In genomic region chr1:164959160-164959559, GRCm38 (mm10) we compare ENCODE assay signal across 28 mouse cellular contexts. TPM values are rescaled to one million over a fixed set of nuclear protein-coding genes. Genes with fewer than 3 reads are reported as not detected.
"Had no signal": no experiment of that assay in that cellular context is flagged by ENCODE, and none has a peak within 500 bp of the region (broad histone marks: within the 10 kb centered on the region; RNA-seq: fewer than 3 reads in every experiment).

No protein-coding gene starts in this region.

- H3K27me3 ChIP-seq: kidney, embryonic 15.5 days; limb, embryonic 12.5 days; limb, embryonic 15.5 days; stomach, embryonic 15.5 days had no signal

- H3K4me1 ChIP-seq: kidney, embryonic 15.5 days; limb, embryonic 12.5 days; limb, embryonic 15.5 days had no signal

- H3K4me2 ChIP-seq: kidney, embryonic 15.5 days; limb, embryonic 12.5 days; limb, embryonic 15.5 days; liver, embryonic 11.5 days; lung, embryonic 14.5 days; midbrain, embryonic 11.5 days; stomach, embryonic 15.5 days had no signal

- H3K4me3 ChIP-seq: kidney, embryonic 15.5 days; limb, embryonic 12.5 days; limb, embryonic 15.5 days; stomach, embryonic 15.5 days had no signal

- H3K9ac ChIP-seq: kidney, embryonic 15.5 days; limb, embryonic 12.5 days; limb, embryonic 15.5 days; liver, embryonic 14.5 days; liver, postnatal 0 days; lung, embryonic 14.5 days; stomach, embryonic 15.5 days had no signal

- H3K9me3 ChIP-seq: kidney, embryonic 15.5 days; limb, embryonic 12.5 days; limb, embryonic 15.5 days; stomach, embryonic 15.5 days had no signal

- DNase-seq: kidney, adult 8-10 months; kidney, postnatal 10 days; kidney, postnatal 36 days; left cerebral cortex, postnatal 4 days; liver, postnatal 0 days; lung, embryonic 14.5 days; midbrain, embryonic 14.5 days; right cerebral cortex, adult 18-20 months; right cerebral cortex, postnatal 14 days; right cerebral cortex, postnatal 4 days; thymus, adult 2 months; thymus, postnatal 14 days; thymus, postnatal 4 days had no signal

- H3K36me3 ChIP-seq: kidney, embryonic 15.5 days; limb, embryonic 12.5 days; limb, embryonic 15.5 days; stomach, embryonic 15.5 days had no signal

- ATAC-seq: liver, postnatal 0 days; lung, postnatal 0 days had no signal

- H3K27ac ChIP-seq: kidney, embryonic 15.5 days; limb, embryonic 12.5 days; limb, embryonic 15.5 days; liver, embryonic 14.5 days; macrophage; stomach, embryonic 15.5 days had no signal

RNA-seq across cellular contexts. Expression of gene Xcl1, which starts 23.8 kb away (rescaled TPM):
- total RNA-seq: layer of hippocampus, postnatal 14 days; left cerebral cortex, adult 8-10 months; left cerebral cortex, postnatal 14 days; left cerebral cortex, postnatal 4 days; midbrain, postnatal 0 days had no signal
- polyA plus RNA-seq: kidney, embryonic 15.5 days; limb, embryonic 12.5 days; limb, embryonic 15.5 days; liver, embryonic 11.5 days; liver, embryonic 14.5 days; lung, embryonic 14.5 days; lung, postnatal 0 days; macrophage; midbrain, embryonic 11.5 days; midbrain, embryonic 14.5 days; midbrain, postnatal 0 days; neural tube, embryonic 11.5 days; neural tube, embryonic 14.5 days; stomach, embryonic 15.5 days had no signal
